Mouse (Mus musculus): ENCODE results near the gene Fgfr2.

DNA sequence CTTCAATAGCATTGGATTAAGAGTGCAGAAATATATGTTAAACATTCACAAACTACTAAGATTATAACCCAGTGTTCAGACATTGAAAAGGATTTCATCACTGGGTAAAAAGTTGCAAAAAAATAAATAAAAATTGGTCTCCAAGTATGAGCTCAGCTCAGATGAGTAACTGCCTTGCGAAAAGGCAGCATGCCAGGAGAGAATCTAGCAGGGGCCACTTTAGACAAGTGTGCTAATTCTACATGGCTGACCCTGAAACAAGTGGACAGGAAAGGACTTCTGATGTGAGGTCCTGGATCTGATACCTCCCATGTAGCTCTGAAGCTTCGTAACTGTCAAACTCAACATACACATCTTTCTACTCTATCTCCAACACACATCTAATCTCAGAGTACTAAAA lies 2691.0 kb downstream of the Fgfr2 start:
- TF ChIP-seq CTCF (conservative IDR thresholded peaks at IDR 0.05; ENCODE audit: low read length), result no peak
- no peak for TF ChIP-seq NANOG (IDR thresholded peaks at IDR 0.05; ENCODE audit: borderline replicate concordance, low read length)

Data from E14TG2a.4 (cell line).